In genomic region chr7:108933794-108934731, GRCm38 (mm10) we compare ENCODE assay signal across 8 mouse cellular contexts. TPM values are rescaled to one million over a fixed set of nuclear protein-coding genes. Genes with fewer than 3 reads are reported as not detected.
A peak's percentile ranks its signal among the peaks of the same experiment; 100 is the strongest.
DNase-seq lines count a peak whose midpoint lies in the region; ATAC-seq and TF ChIP-seq lines count a peak whose summit lies in the region.

Gene Eif3f, plus strand, starts transcription at chr7:108934417.

- peak; percentile 98 for ATAC-seq in frontal cortex, adult (ENCODE audit: low TSS enrichment)
- peak; percentile 99 for ATAC-seq in lung, postnatal 0 days

- WGBS in hindbrain, embryonic 10.5 days = 2% methylated on average over 50 of the region's 50 CpGs
- WGBS in lung, postnatal 0 days = 2% methylated on average over 50 of the region's 50 CpGs

- H3K27ac ChIP-seq in hindbrain, embryonic 10.5 days = peak within 1 kb of the TSS; percentile 95
- peak within 1 kb of the TSS; percentile 91 for H3K27ac ChIP-seq in lung, postnatal 0 days (ENCODE audit: low read length)

- peaks cover 36% of the 10 kb centered on the region for H3K36me3 ChIP-seq in hindbrain, embryonic 10.5 days
- peaks cover 11% of the 10 kb centered on the region for H3K36me3 ChIP-seq in lung, postnatal 0 days (ENCODE audit: insufficient read depth, low read length)

- peak; percentile 99 for DNase-seq in MN1 (ENCODE audit: low spot score)
- DNase-seq in cerebellum, adult 9-10 months = peak; percentile 99
- DNase-seq in hindbrain, embryonic 10.5 days (ENCODE audit: low spot score) = peak; percentile 92
- DNase-seq in layer of hippocampus, adult 9-11 months = peak; percentile 96
- peak; percentile 99 for DNase-seq in lung, postnatal 0 days (ENCODE audit: low spot score)
- peak; percentile 87 for DNase-seq in ovary, postnatal 14 days (ENCODE audit: low spot score)
- peak; percentile 92 for DNase-seq in thymus, postnatal 14 days

- TF ChIP-seq EP300 in lung, postnatal 0 days (IDR thresholded peaks at IDR 0.05) = peak; percentile 40; the same call in 1 of the 2 replicates

- TF ChIP-seq CTCF in lung, postnatal 0 days (IDR thresholded peaks at IDR 0.05) = peak; percentile 95

- peak within 1 kb of the TSS; percentile 98 for H3K9ac ChIP-seq in lung, postnatal 0 days (replicated peaks; ENCODE audit: low read depth)

- no peaks in the 10 kb centered on the region for H3K27me3 ChIP-seq in hindbrain, embryonic 10.5 days (ENCODE audit: insufficient read depth, poor library complexity, severe bottlenecking)
- no peaks in the 10 kb centered on the region for H3K27me3 ChIP-seq in lung, postnatal 0 days (replicated peaks; ENCODE audit: insufficient read depth, low read length)

- H3K4me2 ChIP-seq in lung, postnatal 0 days (replicated peaks; ENCODE audit: low read depth, low read length) = peak within 1 kb of the TSS; percentile 79

- H3K4me3 ChIP-seq in hindbrain, embryonic 10.5 days = peak within 1 kb of the TSS; percentile 89
- H3K4me3 ChIP-seq in lung, postnatal 0 days (ENCODE audit: low read depth, low read length) = peak within 1 kb of the TSS; percentile 94

- H3K4me1 ChIP-seq in hindbrain, embryonic 10.5 days (replicated peaks) = peaks cover 14% of the 10 kb centered on the region
- peaks cover 12% of the 10 kb centered on the region; the same call in 1 of the 2 replicates for H3K4me1 ChIP-seq in lung, postnatal 0 days (ENCODE audit: insufficient read depth, low read depth, low read length)

- no peaks in the 10 kb centered on the region for H3K9me3 ChIP-seq in hindbrain, embryonic 10.5 days
- H3K9me3 ChIP-seq in lung, postnatal 0 days (ENCODE audit: low read length) = no peaks in the 10 kb centered on the region

RNA-seq across cellular contexts. Expression of gene Eif3f, which starts in this region (rescaled TPM):
- 77.2 and 84.5 TPM in 2 replicates for polyA plus RNA-seq in hindbrain, embryonic 10.5 days (2016; fragmentation: Nextera tagmentation; extraction: Ambion mirVana)
- polyA plus RNA-seq in lung, postnatal 0 days (2015; fragmentation: Nextera tagmentation; extraction: Ambion mirVana) = 80.1 and 83.6 TPM in 2 replicates

Comparison
In these comparisons a context has a peak if more than half of its experiments do, and no peak if none do; other contexts are left out.
1. Peak in every context shown above with its lines: DNase-seq, ATAC-seq, H3K4me3 ChIP-seq and H3K27ac ChIP-seq.